Mouse (Mus musculus): Measurements from ENCODE around the gene Gm21992. TPM values are rescaled to one million over a fixed set of nuclear protein-coding genes. Genes with fewer than 3 reads are reported as not detected.
A peak's percentile ranks its signal among the peaks of the same experiment; 100 is the strongest.
"Not testable (repeated sequence)": the region's sequence is repeated elsewhere in the genome, so short reads cannot be mapped to it uniquely, and the experiment has no call there.

Gm21992 gene
- polyA plus RNA-seq, 1 experiment from 2014 or later: 17.1 TPM

DNA sequence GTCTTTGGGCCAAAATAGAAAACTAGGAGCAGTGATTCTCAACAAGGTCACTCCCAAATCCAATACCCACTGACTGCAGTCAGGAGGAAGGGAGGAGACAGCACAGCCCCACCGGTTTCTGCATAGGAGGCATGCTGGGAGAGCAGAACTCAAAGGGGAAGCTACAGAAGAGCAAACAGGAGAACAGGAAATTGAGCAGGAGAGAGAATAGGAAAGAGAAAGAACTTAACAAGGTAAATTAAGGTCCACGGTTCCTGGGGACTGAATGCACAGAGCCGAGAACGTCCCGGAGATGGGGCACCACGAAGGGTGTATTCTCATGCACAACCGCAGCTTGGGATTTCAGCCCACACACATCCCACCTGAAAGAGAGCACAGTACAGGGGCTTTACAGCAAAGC, 26.2 kb downstream of the Gm21992 start:
- Histone ChIP-seq H3K4me1 (ENCODE audit: control insufficient read depth, insufficient read depth, low read length) (peaks cover 7% of the 10 kb centered on the region), H3K27me3 (replicated peaks; ENCODE audit: control insufficient read depth, insufficient read depth, low read length) (no peaks in the 10 kb centered on the region), H3K4me2 (ENCODE audit: low read depth, low read length) (no peak overlapping the region), H3K27ac (replicated peaks; ENCODE audit: low read depth, low read length) (no peak overlapping the region), H3K4me3 (ENCODE audit: low read depth, low read length) (no peak overlapping the region), H3K36me3 (ENCODE audit: control insufficient read depth, insufficient read depth, low read length) (peaks cover 97% of the 10 kb centered on the region), H3K9me3 (ENCODE audit: control insufficient read depth, low read length) (no peaks in the 10 kb centered on the region), H3K9ac (ENCODE audit: low read depth, low read length) (no peak overlapping the region)
- no peak for DNase-seq (ENCODE audit: low spot score)
- WGBS: 89% methylated on average over 7 of the region's 7 CpGs
- no peak for ATAC-seq (ENCODE audit: low read depth)

DNA sequence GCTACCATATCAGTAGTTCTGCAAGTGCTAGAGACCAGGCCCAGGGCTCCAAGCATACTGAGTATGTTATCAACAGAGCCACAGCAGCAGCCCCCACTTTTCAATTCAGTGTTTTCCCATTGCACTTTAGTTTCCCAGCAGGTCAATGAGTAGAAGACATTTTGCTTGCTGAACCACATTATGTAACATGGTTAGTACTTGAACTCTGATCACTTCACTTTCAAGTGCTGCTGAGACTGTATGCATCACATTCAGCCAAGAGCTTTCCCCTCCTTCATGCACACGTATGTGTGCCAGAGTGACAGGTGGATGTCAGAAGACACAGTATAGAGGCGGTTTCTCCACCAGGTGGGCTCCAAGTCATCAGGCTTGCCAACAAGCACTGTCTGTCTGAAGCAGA, 28.5 kb downstream of the Gm21992 start:
- DNase-seq (ENCODE audit: low spot score): no peak
- no peaks in the 10 kb centered on the region for H3K27me3 ChIP-seq (replicated peaks; ENCODE audit: control insufficient read depth, insufficient read depth, low read length)
- no peak overlapping the region for H3K4me3 ChIP-seq (ENCODE audit: low read depth, low read length)
- no peaks in the 10 kb centered on the region for H3K9me3 ChIP-seq (ENCODE audit: control insufficient read depth, low read length)
- 0 out of 2 replicates have a peak, but pooled peaks cover 4% of the 10 kb centered on the region for H3K4me1 ChIP-seq (ENCODE audit: control insufficient read depth, insufficient read depth, low read length)
- no peak overlapping the region for H3K4me2 ChIP-seq (ENCODE audit: low read depth, low read length)
- 88% methylated on average over 2 of the region's 2 CpGs for WGBS
- ATAC-seq (ENCODE audit: low read depth): no peak
- H3K36me3 ChIP-seq (ENCODE audit: control insufficient read depth, insufficient read depth, low read length): peaks cover 98% of the 10 kb centered on the region
- no peak overlapping the region for H3K27ac ChIP-seq (replicated peaks; ENCODE audit: low read depth, low read length)
- no peak overlapping the region for H3K9ac ChIP-seq (ENCODE audit: low read depth, low read length)

DNA sequence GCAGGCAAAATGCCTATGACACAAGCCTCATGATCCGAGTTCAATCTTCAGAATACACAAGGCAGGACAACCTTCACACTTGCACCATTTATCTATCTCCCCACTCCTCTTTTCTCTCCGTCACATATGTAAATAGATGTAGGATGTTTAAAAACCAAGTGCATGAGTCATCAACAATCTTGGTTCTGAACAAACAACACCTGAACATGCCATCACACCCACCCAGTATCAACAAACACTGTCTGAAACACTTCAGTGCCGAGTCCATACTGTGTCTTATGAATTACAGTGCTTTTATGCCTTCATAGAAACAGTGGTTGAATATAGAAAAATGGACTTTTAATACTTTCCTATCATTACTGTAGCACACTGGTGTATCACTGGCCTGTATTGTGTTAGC, 38.6 kb downstream of the Gm21992 start:
- Histone ChIP-seq H3K4me1 (ENCODE audit: control insufficient read depth, insufficient read depth, low read length) (no peaks in the 10 kb centered on the region), H3K9ac (ENCODE audit: low read depth, low read length) (no peak overlapping the region), H3K4me2 (ENCODE audit: low read depth, low read length) (no peak overlapping the region), H3K36me3 (ENCODE audit: control insufficient read depth, insufficient read depth, low read length) (peaks cover 96% of the 10 kb centered on the region), H3K27ac (replicated peaks; ENCODE audit: low read depth, low read length) (no peak overlapping the region), H3K9me3 (ENCODE audit: control insufficient read depth, low read length) (no peaks in the 10 kb centered on the region), H3K4me3 (ENCODE audit: low read depth, low read length) (no peak overlapping the region), H3K27me3 (replicated peaks; ENCODE audit: control insufficient read depth, insufficient read depth, low read length) (no peaks in the 10 kb centered on the region)
- WGBS: 85% methylated on average over 3 of the region's 3 CpGs
- ATAC-seq (ENCODE audit: low read depth): no peak
- no peak for DNase-seq (ENCODE audit: low spot score)

DNA sequence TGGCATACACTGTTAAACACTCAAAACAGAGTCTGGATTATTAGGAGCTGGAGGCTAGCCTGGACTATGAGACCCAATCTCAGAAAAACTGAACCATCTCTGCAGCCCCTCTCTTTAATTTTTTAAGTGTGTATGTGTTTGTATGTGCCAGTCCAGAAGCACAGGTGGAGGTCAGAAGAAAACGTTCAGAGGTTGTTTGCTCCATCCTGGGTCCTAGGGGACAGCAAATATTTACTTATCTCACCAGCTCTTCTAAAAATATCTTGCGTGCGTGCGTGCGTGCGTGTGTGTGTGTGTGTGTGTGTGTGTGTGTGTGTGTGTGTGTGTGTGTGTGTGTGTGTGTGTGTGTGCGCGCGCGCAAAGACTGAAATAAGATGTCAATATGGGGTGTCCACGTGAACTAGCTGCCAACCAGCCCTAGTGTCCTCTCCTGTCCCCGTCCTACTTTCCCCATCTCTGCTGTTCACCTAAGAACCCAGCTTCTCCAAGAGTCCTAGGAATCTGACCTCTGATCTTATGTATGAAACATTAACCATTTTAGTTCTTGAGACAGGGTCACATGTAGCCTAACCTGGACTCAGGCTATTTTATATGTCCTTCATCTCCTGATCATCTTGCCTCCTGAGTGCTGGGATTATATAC, 43.8 kb downstream of the Gm21992 start:
- H3K9me3 ChIP-seq (ENCODE audit: control insufficient read depth, low read length): no peaks in the 10 kb centered on the region
- no peaks in the 10 kb centered on the region for H3K4me1 ChIP-seq (ENCODE audit: control insufficient read depth, insufficient read depth, low read length)
- ATAC-seq (ENCODE audit: low read depth): no peak
- 73% methylated on average over 12 of the region's 12 CpGs for WGBS
- H3K27ac ChIP-seq (replicated peaks; ENCODE audit: low read depth, low read length): no peak overlapping the region
- no peak for DNase-seq (ENCODE audit: low spot score)
- H3K4me3 ChIP-seq (ENCODE audit: low read depth, low read length): no peak overlapping the region
- H3K36me3 ChIP-seq (ENCODE audit: control insufficient read depth, insufficient read depth, low read length): peaks cover 94% of the 10 kb centered on the region
- H3K9ac ChIP-seq (ENCODE audit: low read depth, low read length): no peak overlapping the region
- H3K27me3 ChIP-seq (replicated peaks; ENCODE audit: control insufficient read depth, insufficient read depth, low read length): no peaks in the 10 kb centered on the region
- H3K4me2 ChIP-seq (ENCODE audit: low read depth, low read length): no peak overlapping the region

DNA sequence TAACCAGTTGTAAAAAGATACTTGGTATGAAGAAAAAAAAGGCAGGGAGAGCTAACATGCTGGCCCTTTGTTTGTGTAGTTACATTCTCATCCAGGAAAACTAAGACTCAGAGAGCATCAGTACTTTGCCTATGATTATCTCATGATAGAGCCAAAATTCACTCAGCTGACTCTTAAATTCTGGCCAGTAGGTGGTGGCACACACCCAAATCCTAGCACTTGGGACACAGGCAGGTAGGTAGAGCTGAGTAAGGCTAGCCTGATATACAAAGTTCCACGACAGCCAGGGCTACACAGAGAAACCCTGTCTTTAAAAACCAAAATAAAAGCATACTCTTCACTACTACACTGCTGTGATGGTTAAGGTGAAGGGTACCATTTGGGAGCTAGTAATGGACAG, 48.5 kb downstream of the Gm21992 start:
- ATAC-seq (ENCODE audit: low read depth): no peak

DNA sequence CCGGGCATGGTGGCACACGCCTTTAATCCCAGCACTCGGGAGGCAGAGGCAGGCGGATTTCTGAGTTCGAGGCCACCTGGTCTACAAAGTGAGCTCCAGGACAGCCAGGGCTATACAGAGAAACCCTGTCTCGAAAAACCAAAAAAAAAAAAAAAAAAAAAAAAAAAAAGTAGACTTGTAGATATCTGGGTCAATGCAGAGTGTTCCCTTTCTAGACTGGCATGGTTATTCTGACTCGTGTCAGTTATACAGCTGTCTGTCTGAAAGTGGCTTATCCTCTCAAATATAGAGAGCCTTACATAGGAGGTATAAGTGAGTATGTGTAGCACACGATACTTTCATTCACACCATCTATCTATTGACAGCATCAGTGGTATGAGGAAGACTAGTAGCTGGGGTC, 50.9 kb downstream of the Gm21992 start:
- H3K9me3 ChIP-seq (ENCODE audit: control insufficient read depth, low read length); H3K4me2 ChIP-seq (ENCODE audit: low read depth, low read length); H3K9ac ChIP-seq (ENCODE audit: low read depth, low read length); H3K27me3 ChIP-seq (replicated peaks; ENCODE audit: control insufficient read depth, insufficient read depth, low read length); ATAC-seq (ENCODE audit: low read depth); H3K27ac ChIP-seq (replicated peaks; ENCODE audit: low read depth, low read length); DNase-seq (ENCODE audit: low spot score); H3K4me3 ChIP-seq (ENCODE audit: low read depth, low read length): not testable (repeated sequence)
- 86% methylated on average over 8 of the region's 8 CpGs for WGBS
- Histone ChIP-seq H3K4me1 (ENCODE audit: control insufficient read depth, insufficient read depth, low read length) (peaks cover 23% of the 10 kb centered on the region), H3K36me3 (ENCODE audit: control insufficient read depth, insufficient read depth, low read length) (peaks cover 72% of the 10 kb centered on the region)

More for the DNA sequence above, 48.5 kb downstream of the Gm21992 start:
- H3K4me1 ChIP-seq (ENCODE audit: control insufficient read depth, insufficient read depth, low read length): peaks cover 18% of the 10 kb centered on the region
- no peak overlapping the region for H3K4me3 ChIP-seq (ENCODE audit: low read depth, low read length)
- no peak overlapping the region for H3K27ac ChIP-seq (replicated peaks; ENCODE audit: low read depth, low read length)
- 67% methylated on average over 1 of the region's 1 CpGs for WGBS
- peaks cover 88% of the 10 kb centered on the region for H3K36me3 ChIP-seq (ENCODE audit: control insufficient read depth, insufficient read depth, low read length)
- no peaks in the 10 kb centered on the region for H3K27me3 ChIP-seq (replicated peaks; ENCODE audit: control insufficient read depth, insufficient read depth, low read length)
- H3K9me3 ChIP-seq (ENCODE audit: control insufficient read depth, low read length): no peaks in the 10 kb centered on the region
- no peak overlapping the region for H3K9ac ChIP-seq (ENCODE audit: low read depth, low read length)
- H3K4me2 ChIP-seq (ENCODE audit: low read depth, low read length): no peak overlapping the region
- peak; percentile 5 for DNase-seq (ENCODE audit: low spot score)

DNA sequence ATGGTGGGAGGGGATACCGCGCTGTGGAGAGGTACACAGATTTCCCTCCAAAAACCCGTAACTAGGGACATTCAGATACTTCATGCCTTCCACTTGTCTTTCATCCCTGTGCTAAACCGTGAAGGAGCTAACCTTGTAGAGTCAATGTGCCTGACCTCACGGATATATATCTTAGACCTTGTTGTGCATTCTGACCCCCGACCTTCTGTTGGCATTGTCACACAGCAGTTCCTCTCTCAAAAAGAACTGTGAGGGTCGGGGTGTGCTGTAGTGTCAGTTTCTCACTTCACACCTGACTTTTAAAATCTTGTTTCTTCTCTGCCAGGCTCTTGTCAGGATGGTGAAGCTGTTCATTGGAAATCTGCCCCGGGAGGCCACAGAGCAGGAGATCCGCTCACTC, 54.5 kb downstream of the Gm21992 start:
- peak overlapping the region; percentile 90; the same call in 1 of the 2 replicates for H3K27ac ChIP-seq (replicated peaks; ENCODE audit: low read depth, low read length)
- peak overlapping the region; percentile 80 for H3K9ac ChIP-seq (ENCODE audit: low read depth, low read length)
- DNase-seq (ENCODE audit: low spot score) (no peak), ATAC-seq (ENCODE audit: low read depth) (no peak)
- no peaks in the 10 kb centered on the region for H3K9me3 ChIP-seq (ENCODE audit: control insufficient read depth, low read length)
- WGBS: 9% methylated on average over 9 of the region's 9 CpGs
- H3K4me3 ChIP-seq (ENCODE audit: low read depth, low read length): peak overlapping the region; percentile 58
- peaks cover 23% of the 10 kb centered on the region for H3K4me1 ChIP-seq (ENCODE audit: control insufficient read depth, insufficient read depth, low read length)
- H3K4me2 ChIP-seq (ENCODE audit: low read depth, low read length): peak overlapping the region; percentile 75
- no peaks in the 10 kb centered on the region for H3K27me3 ChIP-seq (replicated peaks; ENCODE audit: control insufficient read depth, insufficient read depth, low read length)
- peaks cover 37% of the 10 kb centered on the region for H3K36me3 ChIP-seq (ENCODE audit: control insufficient read depth, insufficient read depth, low read length)

DNA sequence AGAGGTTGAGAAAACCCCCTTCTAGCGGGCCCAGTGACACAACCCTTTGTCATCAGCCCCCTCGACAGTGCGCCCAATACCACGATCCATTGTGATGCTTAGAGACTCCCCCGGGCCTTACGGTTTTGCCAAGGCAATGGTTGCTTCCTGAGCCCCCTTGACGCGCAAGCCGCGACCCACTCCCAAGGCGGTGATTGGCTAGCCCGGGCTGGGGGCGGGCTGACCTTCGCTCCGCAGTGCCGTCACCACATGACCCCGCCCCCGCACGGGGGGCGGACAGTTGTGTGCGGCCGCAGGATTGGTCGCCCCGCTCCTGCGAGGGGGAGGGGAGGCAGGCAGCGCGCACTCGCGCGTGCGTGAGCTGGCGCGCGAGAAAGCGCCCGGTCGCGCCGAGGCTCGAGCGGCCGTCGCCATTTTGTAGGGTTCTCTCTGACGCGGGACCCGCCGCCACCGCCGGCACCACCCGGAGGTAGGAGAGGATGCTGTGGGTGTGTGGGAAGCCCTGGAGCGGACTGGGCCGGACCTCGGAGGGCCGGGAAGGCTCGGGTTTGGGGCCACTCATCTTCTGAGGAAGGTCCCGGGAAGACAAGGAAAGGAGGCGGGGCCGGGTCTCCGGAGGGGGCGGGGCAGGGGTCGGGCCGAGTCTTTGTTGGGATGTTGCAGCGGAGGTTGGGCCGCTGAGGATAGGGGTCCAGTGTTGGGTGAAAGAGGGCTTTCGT, 55.1 kb downstream of the Gm21992 start, which contains the start of gene Rbm4b:
Gene Rbm4b, plus strand, starts transcription at position 305 of the 719 bp plus-strand sequence.
- Histone ChIP-seq H3K9ac (ENCODE audit: low read depth, low read length) (peak within 1 kb of the TSS; percentile 80), H3K4me2 (ENCODE audit: low read depth, low read length) (peak within 1 kb of the TSS; percentile 75), H3K27me3 (replicated peaks; ENCODE audit: control insufficient read depth, insufficient read depth, low read length) (no peaks in the 10 kb centered on the region), H3K4me1 (ENCODE audit: control insufficient read depth, insufficient read depth, low read length) (peaks cover 23% of the 10 kb centered on the region), H3K27ac (replicated peaks; ENCODE audit: low read depth, low read length) (peak within 1 kb of the TSS; percentile 90), H3K9me3 (ENCODE audit: control insufficient read depth, low read length) (no peaks in the 10 kb centered on the region), H3K4me3 (ENCODE audit: low read depth, low read length) (peak within 1 kb of the TSS; percentile 58), H3K36me3 (ENCODE audit: control insufficient read depth, insufficient read depth, low read length) (peaks cover 31% of the 10 kb centered on the region)
- ATAC-seq (ENCODE audit: low read depth): peak; percentile 96
- WGBS: under 1% methylated on average over 37 of the region's 65 CpGs
- peak; percentile 98 for DNase-seq (ENCODE audit: low spot score)

Data from embryonic facial prominence, embryonic 14.5 days (tissue).